Mouse (Mus musculus) layer of hippocampus, adult 8-10 months (tissue): Measurements from ENCODE around the gene Clcc1. TPM values are rescaled to one million over a fixed set of nuclear protein-coding genes. Genes with fewer than 3 reads are reported as not detected.

Source experiments
- DNase-seq, 2 experiments: peaks; one replicate each; pipeline ENCODE4 v3.0.0; 2022; ENCODE audit warnings: low spot score in 2 of 2
- total RNA-seq, 4 experiments: library from RNA; stranded (reverse); gene quantifications; 2 replicates each; pipeline ENCODE4 v1.2.4; 2022

Gene Clcc1
- total RNA-seq, 4 experiments from 2014 or later = 28.4 to 35.8 (median 34.4) TPM

- DNase-seq = no peak
Measured at GRCm38 (mm10) chr3:108701256-108701655, 47.5 kb downstream of the Clcc1 start.

- DNase-seq = no peak
Measured at GRCm38 (mm10) chr3:108702789-108703188, 49.1 kb downstream of the Clcc1 start.

GRCm38 (mm10) chr3:108711296-108711695 lies 57.6 kb downstream of the Clcc1 start:
- DNase-seq = no peak

- DNase-seq = no peak
Measured at GRCm38 (mm10) chr3:108713065-108713675, 59.5 kb downstream of the Clcc1 start.

GRCm38 (mm10) chr3:108714837-108715236 lies 61.1 kb downstream of the Clcc1 start:
- DNase-seq = no peak

- DNase-seq = no peak
Measured at GRCm38 (mm10) chr3:108717896-108718502, 64.3 kb downstream of the Clcc1 start.

GRCm38 (mm10) chr3:108719357-108719756 lies 65.6 kb downstream of the Clcc1 start:
- DNase-seq = no peak

- DNase-seq = no peak
Measured at GRCm38 (mm10) chr3:108719761-108720160, 66.0 kb downstream of the Clcc1 start.

- DNase-seq = peak; percentile 24 to 43
Measured at GRCm38 (mm10) chr3:108721076-108721991, 67.6 kb downstream of the Clcc1 start.

- peak; percentile 93 for DNase-seq
Measured at GRCm38 (mm10) chr3:108722036-108722872, 68.5 kb downstream of the Clcc1 start, which contains the start of gene Gpsm2. Gene Gpsm2, minus strand, starts transcription at chr3:108722309.

- DNase-seq = no peak
Measured at GRCm38 (mm10) chr3:108726413-108726812, 72.7 kb downstream of the Clcc1 start.

- DNase-seq = no peak
Measured at GRCm38 (mm10) chr3:108727344-108727743, 73.6 kb downstream of the Clcc1 start.

- no peak for DNase-seq
Measured at GRCm38 (mm10) chr3:108727776-108728175, 74.1 kb downstream of the Clcc1 start.

Other genes with a start within 250 kb of the Clcc1 start
- 100 to 1,000 TPM; 170 to 179 (median 172) TPM for gene Celsr2, start 238.4 kb upstream of the Clcc1 start, total RNA-seq
- 100 to 1,000 TPM; 191 to 220 (median 209) TPM for gene Sars, start 208.7 kb upstream of the Clcc1 start, total RNA-seq
- 1 to 10 TPM; 1.4 to 3.5 (median 2.3) TPM for gene 1700013F07Rik, start 119.8 kb upstream of the Clcc1 start, total RNA-seq
- gene 5330417C22Rik, start 117.4 kb upstream of the Clcc1 start, total RNA-seq = 10 to 100 TPM; 22.1 to 33.4 (median 25.9) TPM
- 10 to 100 TPM; 48.9 to 63.5 (median 54.0) TPM for gene Tmem167b, start 91.4 kb upstream of the Clcc1 start, total RNA-seq
- 10 to 100 TPM; 22.1 to 28.2 (median 27.0) TPM for gene Taf13, start 82.2 kb upstream of the Clcc1 start, total RNA-seq
- 100 to 1,000 TPM; 113 to 153 (median 135) TPM for gene Wdr47, start 62.6 kb upstream of the Clcc1 start, total RNA-seq
- gene Gpsm2, start 68.4 kb downstream of the Clcc1 start, total RNA-seq = 10 to 100 TPM; 13.3 to 19.1 (median 14.5) TPM
- gene Aknad1, start 85.7 kb downstream of the Clcc1 start, total RNA-seq = not detected
- 10 to 100 TPM; 22.8 to 39.8 (median 30.9) TPM for gene Stxbp3, start 186.6 kb downstream of the Clcc1 start, total RNA-seq
- gene Fndc7, start 236.1 kb downstream of the Clcc1 start, total RNA-seq = under 1 TPM in 1 of 4 experiments, not detected in 3; 0.13 TPM